Mouse (Mus musculus) kidney, adult 18-20 months (tissue): ENCODE data around the gene Faf2.
"Not testable (repeated sequence)": the region's sequence is repeated elsewhere in the genome, so short reads cannot be mapped to it uniquely, and the experiment has no call there.

Experiments
- DNase-seq: peaks from one replicate; pipeline ENCODE4 v3.0.0; 2021

The Faf2 gene

GRCm38 (mm10) chr13:54608002-54608401 is 13.6 kb upstream of the Faf2 start:
- DNase-seq, result no peak

GRCm38 (mm10) chr13:54608666-54609065 is 12.9 kb upstream of the Faf2 start:
- no peak for DNase-seq

GRCm38 (mm10) chr13:54609301-54609700 is 12.3 kb upstream of the Faf2 start:
- DNase-seq, result no peak

GRCm38 (mm10) chr13:54610613-54610971 is 11.0 kb upstream of the Faf2 start:
- DNase-seq, result no peak

GRCm38 (mm10) chr13:54610972-54611754 is 10.4 kb upstream of the Faf2 start, which contains the start of gene Cltb:
TSS of gene Cltb (minus strand) at chr13:54611344.
- peak; percentile 94 for DNase-seq

GRCm38 (mm10) chr13:54613141-54613540 is 8.4 kb upstream of the Faf2 start:
- DNase-seq, result not testable (repeated sequence)

- no peak for DNase-seq
These were observed 5.3 kb upstream of the Faf2 start for GRCm38 (mm10) chr13:54616307-54616706.

- DNase-seq, result no peak
These were observed 4.6 kb upstream of the Faf2 start for GRCm38 (mm10) chr13:54616998-54617397.

- DNase-seq, result peak; percentile 20
These were observed 457 bp downstream of the Faf2 start for GRCm38 (mm10) chr13:54621960-54622521.

GRCm38 (mm10) chr13:54629128-54629527 is 7.5 kb downstream of the Faf2 start:
- no peak for DNase-seq

- no peak for DNase-seq
These were observed 11.2 kb downstream of the Faf2 start for GRCm38 (mm10) chr13:54632731-54633277.

GRCm38 (mm10) chr13:54635011-54635410 is 13.4 kb downstream of the Faf2 start:
- no peak for DNase-seq

GRCm38 (mm10) chr13:54650461-54650860 is 28.9 kb downstream of the Faf2 start:
- DNase-seq, result no peak

- DNase-seq, result no peak
These were observed 39.3 kb downstream of the Faf2 start for GRCm38 (mm10) chr13:54660877-54661276.

- no peak for DNase-seq
These were observed 39.8 kb downstream of the Faf2 start for GRCm38 (mm10) chr13:54661358-54661757.

GRCm38 (mm10) chr13:54663999-54664398 is 42.4 kb downstream of the Faf2 start:
- DNase-seq, result no peak

- DNase-seq, result no peak
These were observed 42.9 kb downstream of the Faf2 start for GRCm38 (mm10) chr13:54664509-54664908.

- no peak for DNase-seq
These were observed 43.5 kb downstream of the Faf2 start for GRCm38 (mm10) chr13:54665062-54665461.

GRCm38 (mm10) chr13:54670491-54670890 is 48.9 kb downstream of the Faf2 start:
- DNase-seq, result peak; percentile 42

- DNase-seq, result no peak
These were observed 54.5 kb downstream of the Faf2 start for GRCm38 (mm10) chr13:54675895-54676590.

- no peak for DNase-seq
These were observed 56.7 kb downstream of the Faf2 start for GRCm38 (mm10) chr13:54678263-54678662.

- DNase-seq, result no peak
These were observed 58.7 kb downstream of the Faf2 start for GRCm38 (mm10) chr13:54680184-54680853.

- no peak for DNase-seq
These were observed 59.7 kb downstream of the Faf2 start for GRCm38 (mm10) chr13:54681291-54681690.
